Mouse (Mus musculus): ENCODE data around the gene Ciita.

- TF ChIP-seq EP300 (IDR thresholded peaks at IDR 0.05; ENCODE audit: insufficient read depth, low read depth, low read length) = no peak
- no peak for TF ChIP-seq CTCF (IDR thresholded peaks at IDR 0.05; ENCODE audit: low read depth, low read length)
- TF ChIP-seq POLR2A (IDR thresholded peaks at IDR 0.05; ENCODE audit: insufficient read depth, low read length) = no peak
These were observed 18.3 kb downstream of the Ciita start for GRCm38 (mm10) chr16:10498096-10498602.

Data from ES-Bruce4 (cell line).